Mouse (Mus musculus): ENCODE measurements around the gene Ankrd53. TPM values are rescaled to one million over a fixed set of nuclear protein-coding genes. Genes with fewer than 3 reads are reported as not detected.
A peak's percentile ranks its signal among the peaks of the same experiment; 100 is the strongest.

Ankrd53 gene
- under 1 TPM in 2 of 4 experiments, not detected in 2; 0.37 to 0.38 TPM for total RNA-seq (2022)

DNA sequence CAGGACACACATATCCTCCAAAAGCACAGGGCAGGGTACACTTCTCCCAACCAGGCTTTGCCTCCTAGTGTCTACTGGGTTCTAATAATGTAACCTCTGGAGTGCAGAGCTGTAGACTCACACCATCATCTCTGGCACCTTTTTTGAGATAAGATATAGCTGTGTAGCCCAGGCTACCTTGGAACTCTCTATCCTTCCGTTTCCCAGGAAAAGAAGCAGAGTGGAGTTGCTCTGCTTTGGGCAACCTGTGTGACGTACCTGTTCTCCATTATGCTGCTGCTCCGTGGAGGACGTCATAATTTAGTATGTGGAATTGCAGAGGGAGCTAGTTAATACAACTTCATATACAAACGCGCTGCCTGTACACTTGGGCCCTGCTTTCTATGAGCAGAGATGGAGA, at the start of gene Ankrd53:
Gene Ankrd53, plus strand, starts transcription at position 301 of the 400 bp plus-strand sequence.
- no peak for DNase-seq

DNA sequence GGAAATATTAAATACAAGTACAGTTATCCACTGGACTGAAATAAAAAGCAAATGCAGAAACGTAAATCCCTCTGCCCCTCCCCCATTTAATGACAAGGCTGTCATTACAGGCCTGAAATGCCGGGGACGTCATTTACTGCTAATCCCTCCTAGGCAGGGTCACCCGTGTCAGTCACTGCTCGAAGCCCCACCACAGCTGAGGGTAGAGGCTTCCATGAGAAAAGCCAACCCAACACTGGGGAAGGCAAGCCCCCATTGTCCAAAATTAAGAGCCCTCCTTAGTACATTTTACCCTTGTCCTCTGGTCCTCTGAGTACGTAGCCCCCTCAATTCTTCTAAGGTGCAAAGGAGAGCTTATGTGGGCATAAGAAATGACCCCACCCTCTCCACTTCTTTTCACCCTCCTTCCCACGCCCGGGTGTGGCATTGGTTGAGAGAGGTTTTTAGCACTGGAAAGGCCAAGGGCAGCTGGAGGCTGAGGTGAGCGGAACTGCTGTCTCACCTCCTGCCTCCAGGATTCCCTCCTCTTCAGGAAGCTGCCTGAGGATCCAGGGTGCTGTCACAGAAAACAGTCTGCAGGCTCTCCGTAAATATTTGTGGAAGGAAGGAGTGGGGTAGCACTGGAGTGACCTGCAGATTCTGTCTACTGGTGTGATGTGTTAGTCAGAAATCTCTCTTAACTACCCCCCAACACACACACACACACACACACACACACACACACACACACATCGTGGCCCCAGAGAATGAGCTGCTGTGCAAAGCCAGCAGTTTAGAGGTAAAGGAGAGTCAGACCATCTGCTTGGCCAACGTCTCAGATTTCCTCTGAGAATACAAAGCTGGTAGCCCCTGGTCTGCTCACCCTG, 48.9 kb upstream of the Ankrd53 start:
- no peak for DNase-seq

DNA sequence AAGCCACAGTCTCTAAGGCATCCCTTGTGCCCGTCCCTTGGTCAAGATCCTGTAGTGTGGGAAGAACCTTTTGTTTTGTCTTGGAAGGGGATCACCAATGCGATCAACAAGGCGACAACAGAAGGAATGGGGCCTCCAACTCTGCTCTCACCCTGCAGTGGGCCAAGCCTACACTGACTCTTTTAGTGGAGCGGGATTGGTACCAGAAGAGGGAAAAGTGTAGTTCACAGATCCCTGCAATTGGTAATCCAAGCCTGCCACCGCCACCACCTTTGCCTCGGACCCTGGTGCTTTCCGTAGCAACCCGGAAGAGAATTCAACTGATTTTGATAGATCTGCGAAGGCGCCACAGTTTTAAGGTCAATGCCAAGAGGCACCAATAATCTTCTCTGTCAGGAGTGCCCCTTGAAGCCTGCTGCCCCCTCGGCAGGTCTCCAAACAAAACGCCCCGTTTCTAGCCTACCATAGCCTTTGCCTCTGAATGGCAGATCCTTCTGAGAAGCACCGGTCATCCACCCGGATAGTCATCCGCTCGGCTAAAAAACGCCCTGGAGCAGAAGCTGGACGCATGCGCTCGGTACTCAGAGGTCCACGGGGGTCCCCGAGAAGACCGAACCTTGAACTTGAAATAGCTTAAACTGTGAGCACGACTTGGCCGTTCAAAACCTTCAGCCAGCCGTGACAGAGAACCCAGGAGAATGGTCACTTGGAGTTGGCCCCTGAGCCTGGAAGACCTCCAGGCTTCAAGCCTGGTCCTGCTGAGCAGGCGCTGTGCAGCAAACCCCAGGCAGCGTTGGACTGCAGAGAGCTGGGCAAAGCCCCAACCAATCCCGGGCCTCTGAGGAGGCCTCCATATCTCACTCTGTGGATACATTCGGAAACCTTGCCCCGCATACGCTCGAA, 48.0 kb upstream of the Ankrd53 start:
- DNase-seq = no peak

DNA sequence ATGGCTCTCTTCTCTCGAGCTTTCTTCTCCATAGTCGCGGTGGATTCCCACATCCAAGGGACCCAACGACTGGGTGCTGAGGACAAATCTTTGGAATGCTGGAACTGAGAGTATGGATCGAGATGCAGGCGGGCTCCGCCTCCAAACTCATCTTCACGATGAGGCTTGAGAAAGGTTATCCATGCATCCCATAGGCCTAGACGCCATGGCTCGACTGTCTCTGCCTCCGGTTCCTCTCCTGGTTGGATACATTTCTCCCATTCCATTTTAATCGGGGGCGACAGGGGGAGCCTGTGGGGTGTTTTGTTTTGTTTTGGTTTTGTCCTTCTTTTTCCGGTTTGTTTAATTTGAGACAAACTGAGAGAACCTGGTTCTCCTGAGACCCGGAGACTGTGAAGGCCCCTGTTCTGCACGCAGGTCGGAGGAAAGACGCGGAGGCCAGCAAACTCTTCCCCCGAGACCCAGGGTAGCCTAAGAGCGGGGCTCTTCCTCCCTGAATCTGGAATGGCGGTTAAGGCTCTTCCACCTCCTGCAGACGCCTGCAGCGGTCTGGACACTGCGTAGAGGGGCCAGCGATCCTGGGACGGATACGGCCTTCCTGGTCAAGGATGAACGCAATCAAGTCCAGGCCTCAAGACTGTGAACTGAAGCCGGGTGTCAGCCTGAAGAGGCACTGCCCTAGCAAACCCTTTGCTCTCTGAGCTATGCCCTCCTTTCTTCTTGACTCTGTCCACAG, 46.8 kb upstream of the Ankrd53 start:
- no peak for DNase-seq

DNA sequence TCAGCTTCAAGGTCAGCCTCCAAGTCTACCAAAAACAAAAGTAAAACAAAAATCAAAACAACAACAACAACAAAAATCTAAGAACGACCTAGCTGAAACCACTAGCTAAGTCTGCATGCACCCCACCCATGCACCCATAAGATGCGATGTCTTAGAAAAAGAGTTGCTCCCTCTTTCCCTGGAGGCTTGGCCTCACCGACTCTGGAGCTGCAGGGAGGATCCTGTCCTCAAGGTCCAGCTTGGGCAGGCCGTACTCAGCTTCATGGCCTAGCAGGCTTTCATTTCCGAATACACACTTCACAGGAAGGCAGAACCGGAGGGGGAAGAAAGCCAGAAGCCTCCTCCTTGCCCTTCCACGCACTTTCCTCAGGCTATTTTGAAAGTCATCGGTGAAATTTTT, 45.4 kb upstream of the Ankrd53 start:
- no peak for DNase-seq

DNA sequence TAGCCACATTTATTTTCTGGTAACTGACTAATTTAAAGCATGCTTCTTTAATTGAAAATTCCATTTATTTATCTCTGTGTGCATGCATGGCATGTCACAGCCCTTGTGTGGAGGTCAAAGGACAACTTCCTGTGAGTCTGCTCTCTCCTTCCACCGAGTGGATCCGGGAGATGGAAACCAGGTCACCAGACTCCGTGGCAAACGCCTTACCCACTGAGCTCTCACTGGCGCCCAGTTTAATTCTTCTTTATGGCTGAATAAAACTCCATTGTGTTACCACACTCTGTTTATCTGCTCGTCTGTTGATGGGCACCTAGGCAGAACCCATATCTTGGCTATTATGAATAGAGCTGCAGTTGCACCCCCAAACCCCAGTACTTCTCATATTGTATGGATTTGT, 39.9 kb upstream of the Ankrd53 start:
- no peak for DNase-seq

DNA sequence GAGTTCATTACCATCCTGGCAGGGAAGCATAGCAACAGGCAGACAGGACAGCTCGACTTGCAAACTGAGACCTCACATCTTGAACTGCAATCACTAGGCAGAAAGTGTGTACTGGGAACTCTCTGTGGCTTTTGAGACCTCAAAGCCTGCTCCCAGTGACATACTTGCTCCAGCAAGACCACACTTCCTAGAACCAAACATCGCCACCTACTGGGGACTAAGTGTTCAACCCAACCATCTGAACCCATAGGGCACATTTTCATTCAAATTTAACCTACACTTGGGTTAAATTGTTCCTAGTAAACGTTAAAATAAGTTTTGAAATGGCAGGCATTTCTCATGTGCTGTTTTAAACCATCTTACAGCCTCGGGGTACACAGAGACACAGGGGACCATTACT, 35.3 kb upstream of the Ankrd53 start:
- DNase-seq = no peak

DNA sequence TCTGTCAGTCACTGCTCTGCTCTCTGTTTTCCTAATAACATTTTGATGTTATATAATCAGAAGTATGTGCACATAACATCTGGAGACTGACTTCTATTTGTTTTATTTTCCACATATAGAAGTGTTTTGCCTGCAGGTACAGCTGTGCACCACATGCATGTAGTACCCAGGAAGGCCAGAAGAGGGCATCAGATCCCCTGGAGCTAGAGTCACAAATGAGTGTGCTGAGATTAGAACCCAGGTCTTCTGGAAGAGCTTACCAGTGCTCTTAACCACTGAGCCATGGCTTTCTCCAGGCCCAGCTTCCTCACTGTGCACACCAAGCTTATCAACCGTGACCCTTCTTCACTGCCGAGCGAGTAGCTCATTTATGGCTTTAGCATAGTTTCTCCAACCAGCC, 34.0 kb upstream of the Ankrd53 start:
- no peak for DNase-seq

DNA sequence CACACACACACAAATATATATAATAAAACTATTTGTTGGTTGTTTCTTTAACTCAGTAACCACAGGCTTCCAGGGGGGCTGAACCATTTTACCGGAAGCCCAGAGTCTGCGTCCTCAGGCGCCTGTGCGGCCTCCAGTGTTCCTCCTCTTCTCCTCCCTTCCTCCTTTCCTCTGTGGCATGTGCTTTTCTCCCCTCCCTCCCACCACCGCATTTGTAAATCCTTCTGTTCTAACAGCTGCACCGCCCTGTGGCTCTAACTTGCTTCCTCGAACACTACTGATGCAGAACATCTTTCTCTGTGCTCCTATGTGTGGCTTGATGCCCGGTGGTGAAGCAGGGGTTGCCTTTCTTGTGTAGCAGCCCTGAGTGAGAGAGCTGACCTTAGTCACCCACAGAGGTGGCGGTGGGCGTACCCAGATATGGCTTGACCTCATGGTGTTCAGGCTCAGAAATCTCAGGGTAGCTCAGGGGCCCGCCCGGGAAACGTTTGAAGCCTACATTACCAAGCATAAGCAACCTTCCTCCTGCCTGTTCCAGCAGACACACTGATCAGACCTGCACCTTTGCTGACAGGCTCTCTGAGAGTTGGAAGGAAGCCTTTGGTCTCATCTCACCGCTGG, 33.0 kb upstream of the Ankrd53 start:
- DNase-seq = no peak

DNA sequence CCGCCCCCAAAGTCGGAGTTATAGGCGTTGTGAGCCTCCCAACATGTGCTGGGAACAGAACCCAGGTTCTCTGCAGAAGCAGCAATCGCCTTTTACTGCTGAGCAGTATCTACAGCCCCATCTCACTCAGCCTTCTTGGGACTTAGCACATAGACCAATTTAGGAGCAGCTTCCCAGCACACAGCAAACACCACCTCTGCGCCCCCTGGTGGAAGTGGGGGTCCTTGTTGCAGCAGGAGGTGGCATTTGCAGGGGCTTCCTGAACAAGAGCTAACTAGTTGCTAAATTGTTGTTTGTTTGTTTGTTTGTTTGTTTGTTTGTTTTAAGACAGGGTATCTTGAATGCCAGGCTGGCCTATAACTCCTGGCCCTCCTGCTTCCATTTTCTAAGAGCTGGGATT, 31.3 kb upstream of the Ankrd53 start:
- DNase-seq = peak; percentile 37

DNA sequence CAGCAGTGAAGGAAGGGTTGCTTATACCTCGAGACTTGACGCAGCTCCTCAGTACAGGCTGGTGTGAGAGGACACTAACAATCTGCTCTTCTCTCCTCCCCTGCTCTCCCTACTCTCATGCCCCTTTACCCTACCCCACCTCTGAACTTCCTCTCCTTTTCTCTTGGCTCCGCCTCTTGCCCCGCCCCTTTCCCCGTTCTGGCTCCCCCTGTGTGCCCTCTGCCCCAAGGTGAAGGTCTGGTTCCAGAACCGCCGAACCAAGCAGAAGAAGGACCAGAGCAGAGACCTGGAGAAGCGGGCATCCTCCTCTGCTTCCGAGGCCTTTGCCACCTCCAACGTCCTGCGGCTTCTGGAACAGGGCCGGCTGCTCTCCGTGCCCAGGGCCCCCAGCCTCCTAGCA, 25.1 kb upstream of the Ankrd53 start:
- DNase-seq = no peak

DNA sequence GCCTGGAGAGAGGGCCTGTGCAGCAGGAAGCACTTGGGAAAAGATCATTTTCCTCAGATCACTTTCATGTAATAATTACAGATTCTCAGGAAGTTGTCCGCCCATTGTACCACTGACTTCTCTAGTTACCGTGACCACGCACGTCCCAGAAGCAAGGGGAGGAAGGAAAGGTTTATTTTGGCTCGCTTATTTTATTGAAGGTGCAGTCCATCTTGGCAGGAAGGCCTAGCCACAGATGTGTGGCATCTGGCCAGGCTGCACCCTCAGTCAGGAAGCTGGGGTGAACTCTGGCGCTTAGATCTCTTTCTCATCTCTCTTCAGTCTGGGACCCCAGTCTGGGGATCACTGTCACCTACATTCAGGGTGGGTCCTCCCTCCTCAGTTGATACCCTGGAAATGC, 23.8 kb upstream of the Ankrd53 start:
- no peak for DNase-seq

DNA sequence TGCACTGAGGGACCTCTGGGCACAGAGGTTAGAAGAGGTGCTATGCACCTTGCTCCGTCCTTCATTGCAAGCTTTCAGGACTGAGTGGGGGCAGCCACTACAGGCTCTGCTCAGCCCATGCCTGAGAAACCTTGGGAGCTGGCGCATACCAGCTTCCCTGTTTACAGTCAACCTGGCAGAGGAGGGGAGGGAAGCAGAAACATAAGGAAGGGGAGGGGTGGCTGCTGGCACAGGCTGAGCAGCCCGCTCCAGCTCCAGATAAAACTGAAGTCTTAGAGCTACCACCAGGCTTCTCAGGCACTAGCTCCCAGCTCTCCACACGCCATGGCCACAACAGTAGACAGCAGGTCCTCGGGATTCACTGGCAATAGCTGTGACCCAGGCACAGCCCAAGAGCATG, 19.7 kb upstream of the Ankrd53 start, which contains the start of gene Atp6v1b1:
Gene Atp6v1b1, plus strand, starts transcription at position 230 of the 400 bp plus-strand sequence.
- DNase-seq = no peak

DNA sequence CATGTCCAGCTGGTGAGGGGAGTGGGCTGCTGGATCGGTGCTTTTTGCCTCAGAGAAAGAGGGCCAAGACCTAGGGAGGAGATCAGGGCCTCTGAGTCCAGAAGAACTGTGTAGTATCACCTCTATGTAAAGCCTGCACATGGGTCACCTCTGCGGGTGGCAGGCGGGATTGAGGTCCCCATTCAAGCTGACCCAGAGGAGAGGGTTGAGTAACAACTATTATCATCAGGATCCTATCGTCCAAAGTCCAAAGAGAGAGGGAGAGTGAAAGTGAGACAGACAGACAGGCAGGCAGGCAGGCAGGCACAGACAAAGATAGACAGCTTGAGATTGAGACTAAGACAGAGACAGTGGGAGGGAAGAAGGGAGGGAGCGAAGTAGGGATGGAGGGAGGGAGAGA, 19.2 kb upstream of the Ankrd53 start:
- DNase-seq = no peak

DNA sequence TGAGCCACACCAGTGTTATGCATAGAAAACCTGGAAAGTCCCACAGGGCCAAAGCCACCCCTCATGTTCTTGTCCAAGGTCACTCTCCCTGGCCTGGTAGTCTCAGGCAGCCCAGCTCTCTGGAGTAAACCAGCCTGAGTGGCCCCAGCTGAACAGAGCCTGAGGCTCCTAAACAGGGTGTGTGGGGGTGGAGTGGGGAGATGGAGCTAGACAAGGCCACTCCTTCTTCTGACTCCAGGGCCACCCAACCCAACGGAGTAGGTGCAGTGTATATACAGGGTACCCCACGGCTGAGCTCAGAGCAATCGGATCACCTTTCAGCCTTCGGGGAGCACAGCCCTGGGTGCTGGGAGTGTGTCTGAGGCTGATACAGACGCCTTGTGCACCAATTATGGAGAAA, 18.3 kb upstream of the Ankrd53 start:
- DNase-seq = no peak

DNA sequence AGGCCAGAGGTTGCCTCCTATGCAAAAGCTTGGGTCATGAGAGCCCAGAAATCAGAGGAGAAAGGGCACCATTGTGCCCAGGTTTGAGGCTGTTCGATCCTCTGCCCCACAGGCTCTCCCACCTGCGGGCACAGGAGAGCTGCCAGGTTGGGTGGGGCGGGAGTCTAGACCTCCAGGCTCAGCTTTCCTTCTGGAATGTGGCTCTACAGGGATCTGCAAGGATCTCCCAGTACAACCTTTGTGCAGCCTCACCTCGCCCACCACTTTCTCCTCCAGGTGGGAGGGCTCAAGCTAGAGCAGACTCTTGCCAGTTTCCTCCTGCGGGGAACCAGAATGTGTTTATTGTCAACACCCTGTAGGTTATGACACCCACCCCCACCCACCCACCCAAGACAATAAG, 17.9 kb upstream of the Ankrd53 start:
- no peak for DNase-seq

DNA sequence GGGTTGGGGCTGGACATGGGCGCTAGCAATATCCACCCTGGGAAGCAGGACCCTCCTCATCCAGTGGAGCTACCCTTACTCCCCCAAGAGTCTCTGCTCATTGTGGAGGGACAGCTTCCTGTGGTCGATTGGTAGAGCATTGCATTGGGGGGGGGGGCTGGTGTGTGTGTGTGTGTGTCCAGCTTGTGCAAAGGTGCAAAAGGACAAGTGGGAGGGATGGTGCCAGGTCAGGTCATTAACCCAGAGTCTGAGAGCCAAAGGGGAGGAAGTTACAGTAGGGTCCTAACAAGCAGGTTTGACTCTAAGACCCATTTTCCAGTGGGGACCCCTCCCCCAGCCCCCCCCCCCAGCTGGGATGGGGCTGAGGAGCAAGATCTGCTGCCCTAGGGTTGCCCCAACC, 17.0 kb upstream of the Ankrd53 start:
- DNase-seq = no peak

DNA sequence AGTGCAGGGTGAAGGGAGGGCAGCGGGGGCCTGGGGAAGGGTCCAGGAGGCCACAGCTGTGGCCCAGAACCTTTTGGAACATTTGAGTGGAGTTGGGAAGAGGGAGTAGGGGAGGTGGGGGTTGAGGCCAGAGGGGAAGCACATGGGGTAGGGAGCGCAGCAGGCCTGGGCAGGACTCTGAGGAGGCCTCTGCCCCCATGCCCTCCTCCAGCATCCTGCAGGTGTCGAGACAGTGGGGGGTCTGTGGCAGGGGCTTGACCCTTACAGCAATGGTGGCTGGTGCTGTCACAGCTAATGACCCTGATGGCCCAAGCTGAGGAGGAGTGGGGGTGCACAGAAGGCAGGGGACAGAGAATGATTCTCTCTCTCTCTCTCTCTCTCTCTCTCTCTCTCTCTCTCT, 13.2 kb upstream of the Ankrd53 start:
- DNase-seq = no peak

DNA sequence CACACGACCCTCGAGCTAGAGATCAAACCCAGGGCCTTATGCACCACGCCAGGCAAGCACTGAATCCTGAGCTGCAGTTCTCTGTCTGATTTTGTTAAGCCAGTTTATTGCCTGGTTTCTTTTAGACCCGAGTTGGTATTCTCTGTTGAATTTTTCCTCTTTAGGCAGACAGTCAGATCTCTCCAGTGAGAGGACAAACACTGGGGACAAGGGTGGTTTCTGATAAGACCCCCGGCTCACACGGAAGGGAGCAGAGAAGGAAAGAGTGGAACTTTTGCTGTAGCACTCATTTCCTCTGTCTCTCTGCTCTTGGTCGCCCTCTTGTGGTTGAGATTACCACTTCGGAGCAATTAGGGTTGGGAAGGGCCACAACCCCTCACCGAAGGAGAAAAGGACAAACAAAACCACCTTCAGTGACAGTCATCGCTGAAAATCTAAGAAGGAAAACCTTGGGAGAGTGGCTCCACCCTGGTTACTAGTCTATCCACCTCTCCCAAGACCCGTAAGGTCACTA, 12.2 kb upstream of the Ankrd53 start:
- DNase-seq = no peak

DNA sequence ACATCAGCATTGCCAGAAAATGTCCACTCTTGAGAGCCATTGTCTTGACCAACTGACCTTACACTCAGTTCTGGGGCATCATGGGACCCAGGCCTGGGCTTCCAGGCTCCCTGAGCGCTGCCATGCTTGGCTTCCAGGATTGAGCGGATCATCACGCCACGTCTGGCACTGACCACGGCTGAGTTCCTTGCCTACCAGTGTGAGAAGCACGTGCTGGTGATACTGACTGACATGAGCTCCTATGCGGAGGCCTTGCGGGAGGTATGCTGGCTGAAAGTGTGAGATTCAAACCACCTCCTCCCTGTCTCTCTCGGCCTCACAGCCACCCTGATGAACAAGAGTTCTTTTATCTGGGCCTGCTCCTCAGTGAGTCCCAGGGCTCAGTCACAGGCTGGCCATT, 6.4 kb upstream of the Ankrd53 start:
- no peak for DNase-seq

DNA sequence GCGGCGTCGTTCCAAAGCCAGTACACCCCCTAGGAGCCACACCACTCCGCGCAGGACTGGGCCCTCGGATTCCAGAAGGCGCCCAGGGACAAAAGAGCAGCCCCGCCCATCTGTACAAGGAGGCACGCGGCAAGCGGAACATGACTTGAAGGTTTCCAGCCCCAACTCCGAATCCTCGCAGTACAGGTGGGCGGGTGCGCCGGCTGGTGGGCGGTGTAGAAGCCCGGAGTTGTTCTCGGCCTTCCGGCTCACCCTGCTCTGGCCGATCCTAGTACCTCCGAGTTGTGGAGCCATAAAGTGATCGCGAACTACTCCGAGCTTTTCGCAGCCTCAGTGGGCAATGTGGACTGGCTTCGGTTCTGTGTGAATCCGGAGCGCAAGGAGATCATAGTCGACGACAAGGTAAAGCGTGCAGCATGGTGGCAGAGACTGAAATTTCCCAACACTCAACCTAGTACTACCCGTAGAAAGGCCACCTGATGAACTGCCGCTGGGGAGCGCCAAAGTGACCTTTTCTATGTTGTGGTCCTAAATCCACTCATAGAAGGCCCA, 512 bp downstream of the Ankrd53 start:
- DNase-seq = no peak

DNA sequence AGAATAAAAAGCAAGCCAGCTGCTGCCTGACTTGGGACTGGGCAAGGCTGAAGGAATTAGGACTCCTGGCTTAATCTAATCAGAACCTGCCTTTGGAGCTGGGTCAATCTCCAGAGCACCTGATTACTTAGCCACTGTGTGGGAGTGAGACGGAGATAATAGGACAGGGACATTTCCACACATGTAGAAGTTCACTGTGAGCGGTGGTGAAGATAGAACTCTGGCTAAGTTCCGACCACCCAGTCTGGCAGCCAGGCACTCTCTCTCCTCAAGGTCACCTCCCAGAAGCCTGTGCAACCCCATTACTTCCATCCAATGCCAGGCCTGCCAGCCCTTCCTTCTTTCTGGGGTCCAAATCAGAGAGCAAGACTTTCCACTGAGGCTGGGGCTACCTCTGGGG, 4.5 kb downstream of the Ankrd53 start:
- no peak for DNase-seq
